Mouse (Mus musculus) ZHBTc4 (cell line): Measurements from ENCODE around the gene Ttc33.
A peak's percentile ranks its signal among the peaks of the same experiment; 100 is the strongest.

Source experiments
- DNase-seq: peaks from one replicate; pipeline ENCODE4 v3.0.0-alpha.2; 2011; ENCODE audit warnings: low read depth, low spot score

Ttc33 gene

DNA sequence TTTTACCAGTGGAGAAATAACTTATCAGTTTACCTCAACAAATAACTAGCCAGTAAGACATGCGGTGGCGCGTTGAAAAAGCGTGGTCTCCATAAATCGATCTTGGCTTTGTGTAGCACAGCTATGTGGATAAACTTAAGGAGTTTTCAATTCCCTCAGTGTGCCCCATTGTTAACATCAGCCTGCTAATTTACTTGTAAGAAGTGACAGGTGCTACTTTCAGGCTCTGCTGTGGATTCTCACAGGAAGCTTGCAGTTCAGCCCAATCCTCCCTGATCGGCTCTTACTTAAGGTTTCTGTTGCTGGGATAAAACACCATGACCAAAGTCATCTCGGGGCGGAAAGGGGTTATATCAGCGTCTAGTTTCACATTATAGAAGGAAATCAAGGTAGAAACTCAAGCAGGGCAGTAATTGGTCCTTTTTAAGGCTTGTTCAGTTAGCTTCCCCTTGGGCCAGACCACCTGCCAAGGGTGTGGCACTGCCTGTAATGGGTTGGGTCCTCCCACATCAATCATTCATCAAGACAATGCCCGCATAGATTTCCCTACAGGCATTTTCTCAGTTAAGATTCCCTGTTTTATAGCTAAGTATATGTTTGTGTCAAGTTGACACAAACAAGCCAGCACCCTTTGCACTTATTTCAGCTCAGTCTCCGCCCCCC lies 526 bp upstream of the Ttc33 start:
- DNase-seq = peak; percentile 54

DNA sequence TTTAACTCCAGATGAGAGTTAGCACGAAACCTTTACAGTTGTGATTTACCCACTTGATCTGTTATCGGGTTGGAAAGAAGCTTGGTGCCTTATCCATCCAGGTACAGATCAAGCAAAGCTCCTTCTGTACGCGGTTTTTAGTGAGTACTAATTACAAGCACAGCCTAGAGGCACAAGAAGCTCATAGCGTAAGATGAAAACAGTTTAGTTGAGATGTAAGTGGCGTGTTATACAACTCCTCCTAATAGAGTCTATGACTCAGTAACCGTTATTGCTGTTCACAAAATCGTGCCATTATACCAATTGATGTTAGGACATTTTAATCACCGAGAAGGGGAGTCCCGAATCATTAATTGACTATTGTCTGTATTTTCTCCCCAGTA lies 959 bp downstream of the Ttc33 start:
- DNase-seq = no peak

- no peak for DNase-seq
These were observed 1.8 kb downstream of the Ttc33 start for GRCm38 (mm10) chr15:5187116-5187515.

- DNase-seq = no peak
These were observed 2.7 kb downstream of the Ttc33 start for GRCm38 (mm10) chr15:5188029-5188428.

DNA sequence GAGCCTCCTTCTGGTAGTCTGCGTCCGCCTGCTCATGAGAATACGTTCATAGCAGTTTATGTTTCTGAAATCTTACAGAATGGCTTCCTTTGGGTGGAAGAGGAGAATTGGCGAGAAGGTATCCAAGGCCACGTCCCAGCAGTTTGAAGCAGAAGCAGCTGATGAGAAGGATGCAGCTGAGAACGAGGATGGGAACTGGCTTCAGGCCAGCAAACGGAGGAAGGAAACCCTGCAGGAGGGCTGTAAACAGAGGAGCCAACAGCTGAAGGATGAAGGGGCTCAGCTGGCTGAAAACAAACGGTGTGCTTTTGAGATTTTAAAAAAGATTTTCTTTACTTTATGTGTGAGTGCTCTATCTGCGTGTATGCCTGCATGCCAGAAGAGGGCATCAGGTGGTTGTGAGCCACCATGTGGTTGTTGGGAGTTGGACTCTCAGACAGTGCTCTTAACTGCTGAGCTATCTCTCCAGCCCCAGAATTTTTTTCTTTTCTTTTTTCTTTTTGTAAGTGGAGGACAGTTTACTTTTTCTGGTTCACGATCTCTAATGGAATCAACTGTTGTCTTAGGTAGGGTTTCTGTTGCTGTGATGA lies 4.3 kb downstream of the Ttc33 start:
- DNase-seq = peak; percentile 17

- DNase-seq = peak; percentile 35
These were observed 8.5 kb downstream of the Ttc33 start for GRCm38 (mm10) chr15:5193833-5194232.

GRCm38 (mm10) chr15:5194446-5194845 lies 9.1 kb downstream of the Ttc33 start:
- no peak for DNase-seq

GRCm38 (mm10) chr15:5194931-5195330 lies 9.6 kb downstream of the Ttc33 start:
- DNase-seq = no peak

DNA sequence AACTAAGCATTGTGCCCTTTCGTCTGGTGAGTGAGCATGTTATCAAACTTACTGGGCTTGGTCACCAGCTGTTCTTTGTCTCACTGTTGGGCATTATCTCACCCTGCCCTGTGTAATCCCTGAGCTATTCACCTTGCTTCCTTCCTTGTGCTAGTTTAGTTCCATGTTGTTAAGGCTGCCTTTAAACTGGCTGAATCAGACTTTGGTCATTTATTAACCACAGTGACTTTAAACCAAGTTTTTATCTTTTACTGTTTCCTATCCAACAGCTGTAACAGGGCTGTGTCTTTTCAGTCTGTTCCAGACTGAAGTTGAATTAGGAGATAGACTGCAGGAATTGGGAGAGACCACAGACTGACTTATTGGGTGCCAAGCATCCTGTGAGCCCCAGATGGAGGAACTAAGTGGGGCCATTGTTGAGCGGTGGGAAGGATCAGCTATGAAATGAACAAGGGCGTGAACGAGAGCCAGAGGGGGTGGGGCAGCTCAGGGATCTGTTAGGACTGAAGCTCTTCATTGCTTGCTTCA lies 10.7 kb downstream of the Ttc33 start:
- no peak for DNase-seq

DNA sequence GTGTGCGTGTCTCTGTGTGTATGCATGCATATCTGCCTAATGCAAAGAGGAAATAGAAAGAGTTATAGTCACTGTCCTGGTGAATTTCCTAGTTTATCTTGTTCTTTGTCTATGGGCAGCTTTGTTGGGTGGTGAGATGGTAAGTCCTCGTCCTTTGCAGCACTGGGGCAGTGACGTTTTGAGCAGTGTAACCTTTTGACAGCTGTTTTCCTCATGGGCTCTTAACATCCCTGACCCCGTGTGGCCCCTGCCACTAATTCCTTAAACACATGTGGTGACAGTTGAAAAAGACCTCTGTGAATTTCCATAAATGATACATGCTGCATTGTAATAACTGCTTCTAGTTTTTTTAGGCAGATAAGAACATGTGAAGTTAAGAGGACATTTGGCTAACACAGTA lies 11.4 kb downstream of the Ttc33 start:
- DNase-seq = no peak

GRCm38 (mm10) chr15:5205222-5205621 lies 19.9 kb downstream of the Ttc33 start:
- no peak for DNase-seq

DNA sequence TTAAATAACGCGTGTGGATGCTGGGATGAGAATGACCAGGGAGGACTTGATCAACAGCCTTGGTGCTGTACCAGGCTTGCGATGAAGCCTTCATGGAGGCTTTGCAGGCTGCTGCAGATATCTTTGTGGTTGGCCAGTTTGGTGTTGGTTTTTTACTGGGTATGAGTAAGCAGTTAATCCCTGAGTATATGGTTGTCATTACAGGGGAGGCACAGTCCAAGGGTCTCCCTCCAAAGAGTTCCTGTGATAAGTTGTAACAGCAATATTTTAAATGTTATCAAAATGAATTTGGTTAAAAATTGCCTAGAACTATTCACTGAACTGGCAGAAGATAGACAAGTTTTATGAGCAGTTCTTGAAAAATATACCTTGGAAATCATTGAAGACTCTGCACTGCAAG lies 23.8 kb downstream of the Ttc33 start:
- DNase-seq = no peak

DNA sequence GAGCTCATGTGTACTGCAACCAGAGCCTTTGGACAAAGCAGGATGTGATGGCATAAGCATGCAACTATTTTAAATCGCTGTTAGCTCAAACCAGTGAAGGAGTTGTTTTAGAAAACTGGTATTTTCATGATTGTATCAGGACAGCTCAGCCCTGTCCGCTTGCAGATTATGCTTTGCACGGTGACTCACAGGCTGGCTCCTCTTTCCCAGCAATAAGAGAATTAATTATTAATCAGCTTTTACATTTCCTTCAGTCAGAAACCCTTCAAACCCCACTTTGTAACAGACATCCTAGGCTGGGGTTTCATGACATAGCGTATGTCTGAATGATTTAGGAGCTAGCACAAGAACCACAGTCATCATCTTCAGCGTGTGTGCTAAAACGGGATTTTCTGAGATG lies 35.2 kb downstream of the Ttc33 start:
- no peak for DNase-seq

GRCm38 (mm10) chr15:5230746-5231145 lies 45.4 kb downstream of the Ttc33 start:
- DNase-seq = peak; percentile 34

DNA sequence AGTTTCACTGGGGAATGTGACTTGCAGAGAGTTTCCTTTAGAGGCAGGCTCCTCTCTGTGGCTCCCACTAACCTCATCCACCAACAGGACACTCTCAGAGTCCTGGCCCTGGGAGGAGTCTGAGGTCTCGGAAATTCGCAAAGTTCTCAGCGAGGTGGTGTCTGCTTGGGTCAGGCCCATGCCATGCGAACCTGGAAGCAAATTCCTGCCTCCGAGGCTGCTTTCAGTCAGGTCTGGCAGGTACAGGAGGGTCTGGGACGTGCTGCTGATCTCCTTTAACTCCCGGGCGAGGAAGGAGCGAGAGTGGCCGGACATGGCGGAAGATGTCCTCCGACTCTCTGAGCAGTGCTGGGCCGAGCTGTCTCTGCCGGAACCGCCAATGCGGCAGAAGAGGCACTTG lies 49.3 kb downstream of the Ttc33 start:
- DNase-seq = peak; percentile 41

GRCm38 (mm10) chr15:5235527-5235926 lies 50.2 kb downstream of the Ttc33 start:
- peak; percentile 62 for DNase-seq

DNA sequence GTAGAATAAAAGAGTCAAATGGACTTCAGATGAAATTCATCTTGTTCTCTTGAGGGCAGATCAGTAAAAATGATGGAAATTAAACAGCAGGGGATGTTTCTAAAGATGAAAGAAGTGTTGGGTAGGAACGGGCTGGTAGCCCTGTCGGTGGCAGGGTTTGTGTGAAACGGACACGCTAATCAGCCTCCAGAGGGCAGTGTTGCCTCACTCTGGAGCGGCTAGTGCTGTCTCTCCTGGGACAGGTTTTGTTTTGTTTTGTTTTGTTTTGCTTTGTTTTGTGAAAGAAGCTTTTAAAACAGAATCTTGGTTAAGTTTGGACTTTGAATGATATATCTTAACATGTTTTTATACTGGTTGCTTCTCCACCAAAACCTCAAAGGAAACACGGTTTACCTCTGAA lies 51.2 kb downstream of the Ttc33 start:
- peak; percentile 87 for DNase-seq

- no peak for DNase-seq
These were observed 51.8 kb downstream of the Ttc33 start for GRCm38 (mm10) chr15:5237012-5237660.

GRCm38 (mm10) chr15:5238073-5238472 lies 52.7 kb downstream of the Ttc33 start:
- DNase-seq = no peak

DNA sequence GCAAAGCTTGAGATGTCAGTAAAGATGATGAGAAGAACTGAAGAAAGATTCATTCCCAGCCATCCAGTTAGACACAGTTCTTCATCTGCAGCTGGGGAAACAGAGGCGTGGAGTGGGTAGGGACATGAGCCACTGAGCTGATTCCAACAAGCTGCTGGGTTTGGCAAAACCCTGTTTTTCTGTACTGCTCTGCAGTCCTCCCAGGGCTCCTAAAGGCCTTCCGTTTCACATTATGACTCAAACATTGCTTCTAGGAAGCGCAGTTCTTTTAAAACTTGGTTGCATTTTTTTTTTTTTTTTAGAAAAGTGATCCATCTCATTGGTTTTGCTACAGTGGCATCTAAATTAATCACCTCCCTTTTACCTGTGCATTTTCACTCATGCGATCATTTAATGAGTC lies 53.2 kb downstream of the Ttc33 start:
- no peak for DNase-seq

- DNase-seq = no peak
These were observed 54.0 kb downstream of the Ttc33 start for GRCm38 (mm10) chr15:5239361-5239760.

GRCm38 (mm10) chr15:5239901-5240300 lies 54.6 kb downstream of the Ttc33 start:
- DNase-seq = no peak

GRCm38 (mm10) chr15:5240360-5240759 lies 55.0 kb downstream of the Ttc33 start:
- no peak for DNase-seq
